Mouse (Mus musculus): Measurements from ENCODE around the gene Bach2. TPM values are rescaled to one million over a fixed set of nuclear protein-coding genes. Genes with fewer than 3 reads are reported as not detected.

The Bach2 gene
- polyA plus RNA-seq, 1 experiment from 2014 or later = 6.7 TPM

DNA sequence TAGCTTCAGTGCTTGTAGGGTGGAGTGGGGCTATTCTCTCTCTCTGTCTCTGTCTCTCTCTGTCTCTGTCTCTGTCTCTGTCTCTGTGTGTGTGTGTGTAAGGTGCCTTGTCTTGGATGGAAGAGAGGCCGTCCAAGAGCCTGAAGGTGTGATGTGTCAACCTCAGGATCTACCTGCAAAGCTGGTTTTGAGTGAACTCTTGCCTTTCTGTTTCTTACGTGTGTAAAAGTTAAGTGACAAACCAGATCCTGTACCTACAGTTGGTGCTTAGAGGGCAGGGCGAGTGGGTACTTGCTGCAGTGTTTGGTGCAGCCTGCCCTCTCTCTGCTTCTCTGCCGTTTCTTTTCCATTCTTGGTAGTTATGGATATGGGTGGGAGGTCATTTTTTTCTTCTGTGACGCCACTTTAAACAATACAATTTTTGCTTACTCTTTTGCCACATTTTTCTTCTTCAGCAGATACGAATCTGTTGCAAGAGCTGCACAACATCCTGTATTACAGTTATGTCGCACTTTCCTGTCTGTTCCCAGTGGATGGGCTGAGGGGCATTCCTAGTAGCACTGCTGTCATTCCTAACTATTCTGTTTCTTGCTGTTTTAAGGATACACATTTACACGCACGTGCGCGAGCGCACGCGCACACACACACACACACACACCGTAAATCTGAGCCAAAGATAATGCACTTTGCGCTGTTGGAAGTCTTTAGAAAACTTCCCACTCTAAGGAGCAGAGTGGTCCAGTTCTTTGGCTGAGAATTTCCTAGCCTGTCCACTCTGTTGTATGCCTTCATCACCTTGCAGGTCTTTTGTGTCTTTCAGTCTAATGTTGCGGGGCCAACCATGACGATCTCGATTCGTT lies 24.5 kb downstream of the Bach2 start:
- H3K27me3 ChIP-seq (replicated peaks; ENCODE audit: control insufficient read depth, insufficient read depth, low read length) = no peaks in the 10 kb centered on the region
- no peak overlapping the region for H3K9ac ChIP-seq (ENCODE audit: low read length)
- H3K4me2 ChIP-seq (ENCODE audit: low read length) = no peak overlapping the region; the same call in 1 of the 2 replicates
- DNase-seq (ENCODE audit: low spot score) = peak; percentile 34
- peaks cover 19% of the 10 kb centered on the region for H3K4me1 ChIP-seq (replicated peaks; ENCODE audit: control insufficient read depth, insufficient read depth, low read length)
- no peak for ATAC-seq (replicated peaks; ENCODE audit: low FRiP score, low TSS enrichment, low read depth)
- H3K4me3 ChIP-seq (ENCODE audit: low read depth, low read length) = no peak overlapping the region
- H3K27ac ChIP-seq (ENCODE audit: low read depth) = 0 out of 2 replicates have a peak overlapping the region, but pooled peaks have one; percentile 4
- no peaks in the 10 kb centered on the region for H3K9me3 ChIP-seq (ENCODE audit: control insufficient read depth, low read length)
- 82% methylated on average over 20 of the region's 20 CpGs for WGBS
- no peaks in the 10 kb centered on the region for H3K36me3 ChIP-seq (ENCODE audit: control insufficient read depth, insufficient read depth, low read length)

- Histone ChIP-seq H3K4me2 (ENCODE audit: low read length) (no peak overlapping the region; the same call in 1 of the 2 replicates), H3K9me3 (ENCODE audit: control insufficient read depth, low read length) (no peaks in the 10 kb centered on the region), H3K27me3 (replicated peaks; ENCODE audit: control insufficient read depth, insufficient read depth, low read length) (no peaks in the 10 kb centered on the region), H3K4me3 (ENCODE audit: low read depth, low read length) (no peak overlapping the region), H3K27ac (ENCODE audit: low read depth) (0 out of 2 replicates have a peak overlapping the region, but pooled peaks have one; percentile 4), H3K36me3 (ENCODE audit: control insufficient read depth, insufficient read depth, low read length) (no peaks in the 10 kb centered on the region), H3K9ac (ENCODE audit: low read length) (no peak overlapping the region), H3K4me1 (replicated peaks; ENCODE audit: control insufficient read depth, insufficient read depth, low read length) (peaks cover 19% of the 10 kb centered on the region)
- ATAC-seq (replicated peaks; ENCODE audit: low FRiP score, low TSS enrichment, low read depth) (no peak), DNase-seq (ENCODE audit: low spot score) (peak; percentile 49)
- 60% methylated on average over 10 of the region's 10 CpGs for WGBS
Observed at GRCm38 (mm10) chr4:32263685-32264038, 25.1 kb downstream of the Bach2 start.

DNA sequence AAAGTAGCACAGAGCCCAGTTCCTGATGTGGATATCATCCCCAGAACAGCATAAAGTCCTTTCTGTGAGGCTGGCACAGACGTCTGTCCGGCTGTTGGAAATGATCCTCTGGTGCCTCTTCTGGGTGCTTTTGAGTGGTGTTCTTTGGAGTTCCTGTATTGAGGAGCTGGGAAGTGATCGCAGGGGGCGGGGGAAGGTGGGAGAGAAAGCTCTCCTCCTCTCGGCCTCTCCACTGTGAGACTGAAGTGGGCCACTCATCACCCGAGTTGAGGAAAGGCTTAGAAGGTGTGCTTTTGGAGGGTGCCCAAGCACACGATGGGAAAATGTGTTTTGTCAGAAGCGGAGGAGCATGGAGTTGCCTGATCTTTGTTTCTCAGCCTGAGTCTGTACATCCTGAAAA lies 26.3 kb downstream of the Bach2 start:
- H3K9ac ChIP-seq (ENCODE audit: low read length) = no peak overlapping the region
- peaks cover 19% of the 10 kb centered on the region for H3K4me1 ChIP-seq (replicated peaks; ENCODE audit: control insufficient read depth, insufficient read depth, low read length)
- WGBS = 63% methylated on average over 8 of the region's 8 CpGs
- no peaks in the 10 kb centered on the region for H3K36me3 ChIP-seq (ENCODE audit: control insufficient read depth, insufficient read depth, low read length)
- no peaks in the 10 kb centered on the region for H3K9me3 ChIP-seq (ENCODE audit: control insufficient read depth, low read length)
- ATAC-seq (replicated peaks; ENCODE audit: low FRiP score, low TSS enrichment, low read depth) (no peak), DNase-seq (ENCODE audit: low spot score) (no peak)
- H3K27ac ChIP-seq (ENCODE audit: low read depth) = no peak overlapping the region
- H3K4me3 ChIP-seq (ENCODE audit: low read depth, low read length) = no peak overlapping the region
- no peak overlapping the region for H3K4me2 ChIP-seq (ENCODE audit: low read length)
- no peaks in the 10 kb centered on the region for H3K27me3 ChIP-seq (replicated peaks; ENCODE audit: control insufficient read depth, insufficient read depth, low read length)

- Histone ChIP-seq H3K9me3 (ENCODE audit: control insufficient read depth, low read length) (no peaks in the 10 kb centered on the region), H3K4me2 (ENCODE audit: low read length) (no peak overlapping the region), H3K27ac (ENCODE audit: low read depth) (no peak overlapping the region), H3K36me3 (ENCODE audit: control insufficient read depth, insufficient read depth, low read length) (no peaks in the 10 kb centered on the region), H3K4me3 (ENCODE audit: low read depth, low read length) (no peak overlapping the region), H3K27me3 (replicated peaks; ENCODE audit: control insufficient read depth, insufficient read depth, low read length) (no peaks in the 10 kb centered on the region), H3K4me1 (replicated peaks; ENCODE audit: control insufficient read depth, insufficient read depth, low read length) (peaks cover 19% of the 10 kb centered on the region), H3K9ac (ENCODE audit: low read length) (no peak overlapping the region)
- 70% methylated on average over 6 of the region's 6 CpGs for WGBS
- ATAC-seq (replicated peaks; ENCODE audit: low FRiP score, low TSS enrichment, low read depth) = no peak
- no peak for DNase-seq (ENCODE audit: low spot score)
Observed at GRCm38 (mm10) chr4:32266731-32267130, 28.1 kb downstream of the Bach2 start.

GRCm38 (mm10) chr4:32268042-32268441 lies 29.4 kb downstream of the Bach2 start:
- H3K4me1 ChIP-seq (replicated peaks; ENCODE audit: control insufficient read depth, insufficient read depth, low read length) = peaks cover 17% of the 10 kb centered on the region
- DNase-seq (ENCODE audit: low spot score) = no peak
- ATAC-seq (replicated peaks; ENCODE audit: low FRiP score, low TSS enrichment, low read depth) = no peak
- H3K4me2 ChIP-seq (ENCODE audit: low read length) = no peak overlapping the region
- H3K27me3 ChIP-seq (replicated peaks; ENCODE audit: control insufficient read depth, insufficient read depth, low read length) = no peaks in the 10 kb centered on the region
- no peaks in the 10 kb centered on the region for H3K9me3 ChIP-seq (ENCODE audit: control insufficient read depth, low read length)
- H3K36me3 ChIP-seq (ENCODE audit: control insufficient read depth, insufficient read depth, low read length) = no peaks in the 10 kb centered on the region
- H3K9ac ChIP-seq (ENCODE audit: low read length) = no peak overlapping the region
- H3K27ac ChIP-seq (ENCODE audit: low read depth) = no peak overlapping the region
- no peak overlapping the region for H3K4me3 ChIP-seq (ENCODE audit: low read depth, low read length)
- WGBS = 97% methylated on average over 1 of the region's 1 CpGs

DNA sequence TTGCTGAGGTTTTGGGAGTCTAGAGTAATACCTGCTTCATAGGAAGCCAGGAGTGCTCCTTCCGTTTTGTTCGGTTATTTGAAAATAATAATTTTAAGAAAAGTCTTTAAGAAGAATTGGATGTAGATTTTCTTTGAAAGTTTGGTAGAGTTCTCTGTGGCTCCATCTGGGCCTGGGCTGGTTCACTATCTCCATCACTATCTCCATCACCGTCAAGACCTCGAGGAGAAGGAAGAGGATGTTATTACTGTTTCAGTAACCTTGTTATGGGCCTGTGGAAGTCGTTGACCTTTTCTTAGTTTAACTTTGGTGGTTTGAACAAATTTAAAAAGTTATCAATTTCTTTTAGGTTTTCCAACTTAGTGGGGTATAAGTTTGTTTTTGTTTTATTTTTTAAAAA lies 33.8 kb downstream of the Bach2 start:
- ATAC-seq (replicated peaks; ENCODE audit: low FRiP score, low TSS enrichment, low read depth) = no peak
- Histone ChIP-seq H3K27ac (ENCODE audit: low read depth) (no peak overlapping the region), H3K4me1 (replicated peaks; ENCODE audit: control insufficient read depth, insufficient read depth, low read length) (no peaks in the 10 kb centered on the region), H3K27me3 (replicated peaks; ENCODE audit: control insufficient read depth, insufficient read depth, low read length) (no peaks in the 10 kb centered on the region), H3K9me3 (ENCODE audit: control insufficient read depth, low read length) (no peaks in the 10 kb centered on the region), H3K9ac (ENCODE audit: low read length) (no peak overlapping the region), H3K4me2 (ENCODE audit: low read length) (no peak overlapping the region), H3K36me3 (ENCODE audit: control insufficient read depth, insufficient read depth, low read length) (no peaks in the 10 kb centered on the region), H3K4me3 (ENCODE audit: low read depth, low read length) (no peak overlapping the region)
- 75% methylated on average over 5 of the region's 5 CpGs for WGBS
- no peak for DNase-seq (ENCODE audit: low spot score)

- Histone ChIP-seq H3K36me3 (ENCODE audit: control insufficient read depth, insufficient read depth, low read length) (no peaks in the 10 kb centered on the region), H3K9ac (ENCODE audit: low read length) (no peak overlapping the region), H3K9me3 (ENCODE audit: control insufficient read depth, low read length) (no peaks in the 10 kb centered on the region), H3K4me3 (ENCODE audit: low read depth, low read length) (no peak overlapping the region), H3K4me2 (ENCODE audit: low read length) (no peak overlapping the region), H3K27me3 (replicated peaks; ENCODE audit: control insufficient read depth, insufficient read depth, low read length) (no peaks in the 10 kb centered on the region), H3K4me1 (replicated peaks; ENCODE audit: control insufficient read depth, insufficient read depth, low read length) (no peaks in the 10 kb centered on the region), H3K27ac (ENCODE audit: low read depth) (no peak overlapping the region)
- no peak for ATAC-seq (replicated peaks; ENCODE audit: low FRiP score, low TSS enrichment, low read depth)
- no peak for DNase-seq (ENCODE audit: low spot score)
- WGBS = 91% methylated on average over 6 of the region's 6 CpGs
Observed at GRCm38 (mm10) chr4:32274776-32275294, 36.2 kb downstream of the Bach2 start.

DNA sequence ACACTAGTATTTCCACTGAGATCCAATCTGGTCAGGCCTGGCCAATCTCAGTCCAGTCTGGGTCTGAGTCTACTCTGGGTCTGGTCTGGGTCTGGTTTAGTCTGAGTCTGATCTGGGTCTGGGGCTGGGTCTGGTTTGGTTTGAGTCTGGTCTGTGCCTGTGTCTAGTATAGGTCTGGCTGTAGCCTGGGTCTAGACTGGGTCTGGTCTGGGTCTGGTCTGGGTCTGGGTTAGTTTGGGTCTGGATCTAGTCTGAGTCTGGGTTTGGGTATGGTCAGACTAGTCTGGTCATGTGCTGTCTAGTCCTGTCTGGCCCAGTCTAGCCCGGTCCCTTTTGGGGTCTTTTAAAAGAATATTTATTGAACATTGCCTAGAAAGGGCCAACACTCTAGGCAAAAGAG lies 41.2 kb downstream of the Bach2 start:
- H3K27me3 ChIP-seq (replicated peaks; ENCODE audit: control insufficient read depth, insufficient read depth, low read length) = no peaks in the 10 kb centered on the region
- ATAC-seq (replicated peaks; ENCODE audit: low FRiP score, low TSS enrichment, low read depth) (no peak; the same call in 1 of the 2 replicates), DNase-seq (ENCODE audit: low spot score) (no peak)
- H3K4me3 ChIP-seq (ENCODE audit: low read depth, low read length) = no peak overlapping the region
- H3K4me1 ChIP-seq (replicated peaks; ENCODE audit: control insufficient read depth, insufficient read depth, low read length) = peaks cover 5% of the 10 kb centered on the region
- H3K27ac ChIP-seq (ENCODE audit: low read depth) = no peak overlapping the region
- H3K4me2 ChIP-seq (ENCODE audit: low read length) = no peak overlapping the region
- no peaks in the 10 kb centered on the region for H3K36me3 ChIP-seq (ENCODE audit: control insufficient read depth, insufficient read depth, low read length)
- no peaks in the 10 kb centered on the region for H3K9me3 ChIP-seq (ENCODE audit: control insufficient read depth, low read length)
- no peak overlapping the region for H3K9ac ChIP-seq (ENCODE audit: low read length)
- WGBS = 73% methylated on average over 1 of the region's 1 CpGs

- DNase-seq (ENCODE audit: low spot score) = no peak
Observed at GRCm38 (mm10) chr4:32280401-32280800, 41.8 kb downstream of the Bach2 start.

More at GRCm38 (mm10) chr4:32280401-32280800, 41.8 kb downstream of the Bach2 start:
- Histone ChIP-seq H3K27me3 (replicated peaks; ENCODE audit: control insufficient read depth, insufficient read depth, low read length) (no peaks in the 10 kb centered on the region), H3K4me2 (ENCODE audit: low read length) (no peak overlapping the region), H3K4me3 (ENCODE audit: low read depth, low read length) (no peak overlapping the region), H3K27ac (ENCODE audit: low read depth) (peak overlapping the region; percentile 9; the same call in 1 of the 2 replicates), H3K9ac (ENCODE audit: low read length) (no peak overlapping the region), H3K9me3 (ENCODE audit: control insufficient read depth, low read length) (no peaks in the 10 kb centered on the region), H3K36me3 (ENCODE audit: control insufficient read depth, insufficient read depth, low read length) (no peaks in the 10 kb centered on the region), H3K4me1 (replicated peaks; ENCODE audit: control insufficient read depth, insufficient read depth, low read length) (peaks cover 5% of the 10 kb centered on the region)
- ATAC-seq (replicated peaks; ENCODE audit: low FRiP score, low TSS enrichment, low read depth) = no peak
- WGBS = 13% methylated on average over 6 of the region's 6 CpGs

Measured in intestine, embryonic 14.5 days (tissue).